Mouse (Mus musculus) CH12.LX (cell line): ENCODE results near the gene Gm20388. TPM values are rescaled to one million over a fixed set of nuclear protein-coding genes. Genes with fewer than 3 reads are reported as not detected.
A peak's percentile ranks its signal among the peaks of the same experiment; 100 is the strongest.

Experiments used
- DNase-seq: peaks from one replicate; pipeline ENCODE4 v3.0.0-alpha.2; 2013; ENCODE audit errors: extremely low read depth
- H3K27ac ChIP-seq: 2 replicates; pipeline ENCODE4 v1.5.1; 2012; ENCODE audit warnings: low read depth, mild to moderate bottlenecking, control low read depth, moderate library complexity; ENCODE audit not compliant: insufficient read depth
- H3K27me3 ChIP-seq: replicated peaks from 2 replicates; pipeline ENCODE3; 2012; ENCODE audit warnings: inconsistent platforms
- H3K36me3 ChIP-seq, 2 experiments: replicated peaks in 1 of 2; 2 replicates each; pipeline versions ENCODE3 to v1.6.1; 2012; ENCODE audit warnings: inconsistent platforms in 1 of 2, low read length in 1 of 2, mild to moderate bottlenecking in 1 of 2, mixed read lengths in 1 of 2, moderate library complexity in 1 of 2; ENCODE audit not compliant: control insufficient read depth in 1 of 2, insufficient read depth in 1 of 2
- H3K4me1 ChIP-seq, 2 experiments: 2 replicates each; pipeline ENCODE4 v1.6.1; 2012; ENCODE audit warnings: inconsistent platforms in 1 of 2, moderate library complexity in 1 of 2; ENCODE audit not compliant: insufficient read depth in 2 of 2, control insufficient read depth in 1 of 2
- H3K4me2 ChIP-seq: 2 replicates; pipeline ENCODE4 v1.6.1; 2012; ENCODE audit warnings: low read depth, mild to moderate bottlenecking, control low read depth; ENCODE audit not compliant: poor library complexity, insufficient read depth, severe bottlenecking
- H3K4me3 ChIP-seq, 3 experiments: fragments of 150-350 bp in 1 of 3; sonication (generic) in 1 of 3; replicated peaks in 1 of 3; 2 replicates each; pipeline versions ENCODE3 to v1.5.1; 2011 to 2012; ENCODE audit warnings: low read depth in 2 of 3, low read length in 2 of 3, mild to moderate bottlenecking in 2 of 3, moderate library complexity in 2 of 3, control low read depth in 1 of 3, improper control_type of control experiment in 1 of 3, inconsistent platforms in 1 of 3, mixed read lengths in 1 of 3; ENCODE audit not compliant: poor library complexity in 1 of 3
- H3K79me2 ChIP-seq: replicated peaks from 2 replicates; pipeline ENCODE4 v1.6.1; 2012; ENCODE audit warnings: mild to moderate bottlenecking, moderate library complexity; ENCODE audit not compliant: control insufficient read depth, poor library complexity, insufficient read depth, severe bottlenecking; ENCODE audit errors: extremely low read depth
- H3K9ac ChIP-seq: 2 replicates; pipeline ENCODE4 v1.6.1; 2012; ENCODE audit warnings: low read depth, mild to moderate bottlenecking, control low read depth, moderate library complexity; ENCODE audit not compliant: insufficient read depth
- H3K9me3 ChIP-seq: replicated peaks from 2 replicates; pipeline ENCODE3; 2012; ENCODE audit warnings: low read length, inconsistent platforms, mixed read lengths
- CHD1 ChIP-seq: IDR thresholded peaks from 2 replicates; pipeline ENCODE4 v1.6.1; 2012; ENCODE audit warnings: low read depth, low read length, improper control_type of control experiment, inconsistent platforms
- CTCF ChIP-seq, 2 experiments: IDR thresholded peaks in 1 of 2; conservative IDR thresholded peaks in 1 of 2; 2 replicates each; pipeline ENCODE4 v1.5.1; 2011 to 2012; ENCODE audit warnings: low read depth in 2 of 2, low read length in 2 of 2, improper control_type of control experiment in 1 of 2, inconsistent platforms in 1 of 2, mild to moderate bottlenecking in 1 of 2, moderate library complexity in 1 of 2
- E2F4 ChIP-seq: IDR thresholded peaks from 2 replicates; pipeline ENCODE4 v1.6.1; 2011; ENCODE audit warnings: low read depth, low read length, improper control_type of control experiment; ENCODE audit not compliant: insufficient replicate concordance
- EP300 ChIP-seq: IDR thresholded peaks from 2 replicates; pipeline ENCODE4 v1.6.1; 2011; ENCODE audit warnings: low read length, improper control_type of control experiment
- GABPA ChIP-seq: IDR thresholded peaks from 2 replicates; pipeline ENCODE4 v1.6.1; 2012; ENCODE audit warnings: low read depth, low read length, improper control_type of control experiment, inconsistent platforms; ENCODE audit not compliant: insufficient replicate concordance
- HCFC1 ChIP-seq: IDR thresholded peaks from 2 replicates; pipeline ENCODE4 v1.6.1; 2012; ENCODE audit warnings: low read depth, mild to moderate bottlenecking, inconsistent platforms, low read length, improper control_type of control experiment
- JUN ChIP-seq: IDR thresholded peaks from 2 replicates; pipeline ENCODE4 v1.6.1; 2011; ENCODE audit warnings: low read depth, mild to moderate bottlenecking, low read length, improper control_type of control experiment, moderate library complexity; ENCODE audit not compliant: insufficient read depth
- KAT2A ChIP-seq: IDR thresholded peaks from 2 replicates; pipeline ENCODE4 v1.6.1; 2012; ENCODE audit warnings: low read length, improper control_type of control experiment, inconsistent platforms; ENCODE audit not compliant: insufficient replicate concordance
- MAFK ChIP-seq: IDR thresholded peaks from 2 replicates; pipeline ENCODE4 v1.6.1; 2011; ENCODE audit warnings: low read length, improper control_type of control experiment; ENCODE audit not compliant: insufficient replicate concordance
- MAX ChIP-seq: IDR thresholded peaks from 2 replicates; pipeline ENCODE4 v1.6.1; 2011; ENCODE audit warnings: low read length, improper control_type of control experiment
- NRF1 ChIP-seq: IDR thresholded peaks from 2 replicates; pipeline ENCODE4 v1.6.1; 2014; ENCODE audit warnings: low read depth, mild to moderate bottlenecking, inconsistent platforms, low read length, improper control_type of control experiment, moderate library complexity
- PAX5 ChIP-seq: IDR thresholded peaks from 2 replicates; pipeline ENCODE4 v1.6.1; 2012; ENCODE audit warnings: low read length, inconsistent platforms, mixed read lengths
- RAD21 ChIP-seq: IDR thresholded peaks from 2 replicates; pipeline ENCODE4 v1.6.1; 2011; ENCODE audit warnings: low read depth, mild to moderate bottlenecking, low read length, improper control_type of control experiment, moderate library complexity
- RCOR1 ChIP-seq: conservative IDR thresholded peaks from 2 replicates; pipeline ENCODE4 v1.6.1; 2012; ENCODE audit warnings: low read depth, mild to moderate bottlenecking, inconsistent platforms, low read length, improper control_type of control experiment
- SIN3A ChIP-seq: IDR thresholded peaks from 2 replicates; pipeline ENCODE4 v1.6.1; 2012; ENCODE audit warnings: low read length, improper control_type of control experiment, inconsistent platforms
- TBP ChIP-seq: conservative IDR thresholded peaks from 2 replicates; pipeline ENCODE4 v1.6.1; 2011; ENCODE audit warnings: low read depth, low read length, improper control_type of control experiment
- USF1 ChIP-seq: IDR thresholded peaks from 2 replicates; pipeline ENCODE4 v1.6.1; 2014; ENCODE audit warnings: low read depth, mild to moderate bottlenecking, inconsistent platforms, low read length, improper control_type of control experiment
- ZC3H11A ChIP-seq: IDR thresholded peaks from 2 replicates; pipeline ENCODE4 v1.6.1; 2012; ENCODE audit warnings: low read depth, mild to moderate bottlenecking, inconsistent platforms, low read length, improper control_type of control experiment
- ZKSCAN1 ChIP-seq: IDR thresholded peaks from 2 replicates; pipeline ENCODE4 v1.6.1; 2012; ENCODE audit warnings: low read depth, inconsistent platforms, low read length, improper control_type of control experiment, borderline replicate concordance
- ZMIZ1 ChIP-seq: IDR thresholded peaks from 2 replicates; pipeline ENCODE4 v1.6.1; 2012; ENCODE audit warnings: low read depth, mild to moderate bottlenecking, inconsistent platforms, low read length, improper control_type of control experiment
- ZNF384 ChIP-seq: IDR thresholded peaks from 2 replicates; pipeline ENCODE4 v1.6.1; 2012; ENCODE audit warnings: low read depth, low read length, improper control_type of control experiment, inconsistent platforms
- dilution Hi-C: fragments of 300-500 bp; cut with MboI; formaldehyde crosslinking; loops from 2 replicates; pipeline ENCODE4 v1.14.3; 2020; ENCODE audit warnings: low sequenced_read_pairs; ENCODE audit not compliant: extremely low pct_unique_long_range_greater_than_20kb, extremely low pct_ligation_motif_present
- in situ Hi-C: fragments of 300-500 bp; cut with MboI; formaldehyde crosslinking; loops from 3 replicates; pipeline ENCODE4 v1.14.3; 2019; ENCODE audit warnings: low sequenced_read_pairs, low pct_ligation_motif_present, low pct_unique_long_range_greater_than_20kb, mixed read lengths
- polyA plus RNA-seq: library from polyadenylated mRNA; unstranded; fragments of >175 nt; gene quantifications from 2 replicates; pipeline ENCODE4 v1.2.1, GENCODE M21; 2012; ENCODE audit warnings: low read depth; ENCODE audit not compliant: insufficient read length
- total RNA-seq, 2 experiments: library from RNA; depleted of rRNA; stranded (reverse); fragments of 300-350 nt in 1 of 2; fragments of >200 nt in 1 of 2; gene quantifications; 2 replicates each; pipeline ENCODE4 v1.2.3; 2012 to 2014

The Gm20388 gene
- total and polyA plus RNA-seq, 3 experiments: 14.8 to 26.3 (median 22.2) TPM

DNA sequence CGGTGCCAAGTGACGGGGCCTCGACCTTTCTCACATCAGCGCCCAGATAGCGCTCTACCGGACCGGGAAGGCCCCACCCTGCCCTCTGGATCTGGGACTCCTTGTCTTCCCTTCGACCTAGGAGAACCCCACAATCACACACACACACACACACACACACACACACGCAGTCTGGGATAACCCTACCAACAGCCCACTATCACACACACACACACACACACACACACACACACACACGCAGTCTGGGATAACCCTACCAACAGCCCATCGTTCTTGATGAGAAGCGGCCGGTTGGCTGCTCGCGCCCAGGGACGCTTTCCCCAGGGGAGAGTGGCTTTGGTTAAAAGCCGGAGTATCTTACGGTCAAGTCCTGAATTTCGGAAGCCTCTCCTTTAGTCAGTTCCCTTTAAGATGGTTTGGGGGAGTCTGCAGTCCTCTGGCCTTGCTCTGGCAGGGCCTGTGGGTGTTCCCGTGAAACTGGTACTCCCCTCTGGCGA is 3422.5 kb downstream of the Gm20388 start:
- Histone ChIP-seq H3K4me2 (peak overlapping the region; percentile 60), H3K36me3 (no peaks in the 10 kb centered on the region), H3K27ac (no peak overlapping the region), H3K9ac (no peak overlapping the region), H3K4me1 (peaks cover 8 to 33% of the 10 kb centered on the region in 2 experiments), H3K27me3 (peaks cover 42% of the 10 kb centered on the region), H3K79me2 (no peaks in the 10 kb centered on the region), H3K4me3 (peak overlapping the region in 2 of 3 experiments; percentile 59 to 83), H3K9me3 (no peaks in the 10 kb centered on the region)
- dilution Hi-C loops: no loop called here
- in situ Hi-C loops: no loop called here
- TF ChIP-seq MAX (no peak), HCFC1 (no peak), NRF1 (no peak), ZC3H11A (no peak), PAX5 (no peak), JUN (no peak), ZKSCAN1 (no peak), CTCF (conservative IDR thresholded peaks at IDR 0.05 in 1 of 2, IDR thresholded peaks at IDR 0.05 in 1 of 2; ENCODE audit: low read depth in 2 of 2, low read length in 2 of 2) (no peak), ZNF384 (no peak), USF1 (no peak), RAD21 (no peak), KAT2A (no peak), SIN3A (no peak), ZMIZ1 (no peak), MAFK (no peak), TBP (no peak), E2F4 (no peak), GABPA (no peak), EP300 (no peak)
- no peak for DNase-seq

DNA sequence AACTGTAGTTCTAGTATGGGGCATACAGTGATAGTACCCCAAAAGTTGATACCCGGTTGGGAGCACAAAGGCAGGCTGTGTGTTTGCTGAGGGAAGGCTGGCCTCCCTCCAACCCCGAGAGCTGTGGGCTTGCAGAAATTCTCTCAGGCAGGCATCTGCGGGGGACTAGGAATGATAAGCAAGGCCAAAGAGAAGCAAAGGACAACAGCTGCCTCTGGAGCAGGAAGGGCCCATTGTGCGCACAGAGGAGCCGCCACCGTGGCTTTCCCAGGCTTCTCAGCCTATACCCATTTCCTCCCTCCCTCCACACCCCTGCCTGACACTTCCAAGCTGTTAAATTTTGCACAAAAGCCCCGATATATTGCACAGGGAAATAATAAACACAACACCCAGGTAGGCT is 3423.2 kb downstream of the Gm20388 start:
- Histone ChIP-seq H3K9ac (no peak overlapping the region), H3K4me2 (no peak overlapping the region), H3K79me2 (no peaks in the 10 kb centered on the region), H3K4me1 (peaks cover 8 to 33% of the 10 kb centered on the region in 2 experiments), H3K27me3 (peaks cover 42% of the 10 kb centered on the region), H3K27ac (no peak overlapping the region), H3K4me3 (no peak overlapping the region), H3K36me3 (no peaks in the 10 kb centered on the region), H3K9me3 (no peaks in the 10 kb centered on the region)
- in situ Hi-C loops: no loop called here
- no peak for TF ChIP-seq EP300
- TF ChIP-seq CHD1: no peak
- TF ChIP-seq JUN: no peak
- TF ChIP-seq RCOR1: no peak
- no peak for TF ChIP-seq HCFC1
- TF ChIP-seq GABPA: no peak
- TF ChIP-seq NRF1: no peak
- dilution Hi-C loops: no loop called here
- no peak for DNase-seq
